Mouse (Mus musculus) frontal cortex, postnatal 25 days (tissue): ENCODE measurements around the gene Pyy.

Experiments
- DNase-seq, 2 experiments: peaks; one replicate each; pipeline ENCODE4 v3.0.0; 2022; ENCODE audit warnings: low spot score in 2 of 2

The Pyy gene

DNA sequence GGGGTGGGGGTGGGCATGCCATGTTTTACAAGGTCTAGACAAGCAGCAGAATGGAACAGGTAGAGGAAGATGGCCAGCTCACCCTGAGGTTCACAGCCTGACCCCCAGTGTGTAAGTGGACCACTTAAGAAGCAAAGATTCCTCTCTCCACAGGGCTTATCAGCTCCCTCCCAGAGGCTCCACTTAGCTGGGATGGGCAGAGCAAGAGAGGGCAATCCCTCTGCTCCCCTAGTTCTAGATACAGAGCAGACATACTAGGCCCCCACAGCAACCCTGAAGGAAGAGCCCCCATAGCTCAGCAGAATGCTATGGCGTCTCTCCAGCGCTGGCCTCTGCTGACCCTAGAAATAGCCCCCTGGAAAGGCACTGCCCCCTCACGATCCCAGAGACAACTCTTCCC lies 12.0 kb downstream of the Pyy start:
- DNase-seq, result no peak

- DNase-seq, result peak; percentile 61 to 70
Measured at GRCm38 (mm10) chr11:102089088-102089808, 18.4 kb downstream of the Pyy start.

DNA sequence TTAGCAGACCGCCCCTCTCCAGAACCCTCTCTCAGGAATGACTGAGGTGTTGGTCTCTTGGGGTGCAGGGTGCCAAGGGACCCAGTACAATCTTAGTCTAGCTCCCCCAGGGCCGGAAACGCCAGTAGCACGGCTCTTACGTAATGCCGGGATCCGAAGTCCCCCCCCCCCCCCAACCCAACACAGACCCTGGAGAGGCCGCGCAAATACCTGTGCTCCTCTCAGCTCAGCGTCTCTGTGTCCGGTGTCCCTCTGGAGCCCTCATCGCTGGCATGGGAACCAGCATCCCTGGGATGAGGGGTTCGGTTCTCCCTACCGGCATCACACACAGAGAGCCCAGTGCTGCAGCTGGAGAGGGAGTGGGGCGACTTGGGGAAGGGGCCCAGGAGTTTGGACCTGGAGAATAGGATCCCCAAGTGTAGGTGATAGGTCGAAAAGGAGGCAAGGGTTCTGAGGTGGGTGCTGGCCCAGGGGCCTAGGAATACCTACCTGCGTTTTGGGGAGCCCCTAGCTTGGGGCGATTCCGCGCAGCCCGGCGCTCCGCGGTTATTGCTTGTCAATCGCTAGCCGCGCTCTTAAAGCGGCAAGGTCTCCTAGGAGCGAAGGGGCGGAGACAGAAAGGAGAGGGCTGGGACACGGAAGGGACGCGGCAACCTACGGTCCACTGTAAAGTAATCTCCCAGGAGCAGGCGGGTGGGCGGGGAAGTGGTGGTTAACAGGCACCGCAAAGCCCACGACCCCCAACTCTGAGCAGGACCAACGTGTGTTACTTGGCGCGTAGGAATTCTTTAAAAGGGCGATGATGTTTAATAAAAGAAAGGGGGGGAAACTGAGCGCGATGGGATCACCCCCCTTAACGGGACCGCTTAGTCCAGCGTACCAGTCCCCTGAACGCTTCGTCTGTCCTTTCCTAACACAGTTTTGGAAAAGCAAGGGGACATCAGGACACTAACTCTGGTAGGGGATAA lies 19.4 kb downstream of the Pyy start, which contains the start of gene Mpp2:
Mpp2 (minus strand) TSS at position 585 of the 968 bp plus-strand sequence.
- peak; percentile 55 to 56 for DNase-seq

DNA sequence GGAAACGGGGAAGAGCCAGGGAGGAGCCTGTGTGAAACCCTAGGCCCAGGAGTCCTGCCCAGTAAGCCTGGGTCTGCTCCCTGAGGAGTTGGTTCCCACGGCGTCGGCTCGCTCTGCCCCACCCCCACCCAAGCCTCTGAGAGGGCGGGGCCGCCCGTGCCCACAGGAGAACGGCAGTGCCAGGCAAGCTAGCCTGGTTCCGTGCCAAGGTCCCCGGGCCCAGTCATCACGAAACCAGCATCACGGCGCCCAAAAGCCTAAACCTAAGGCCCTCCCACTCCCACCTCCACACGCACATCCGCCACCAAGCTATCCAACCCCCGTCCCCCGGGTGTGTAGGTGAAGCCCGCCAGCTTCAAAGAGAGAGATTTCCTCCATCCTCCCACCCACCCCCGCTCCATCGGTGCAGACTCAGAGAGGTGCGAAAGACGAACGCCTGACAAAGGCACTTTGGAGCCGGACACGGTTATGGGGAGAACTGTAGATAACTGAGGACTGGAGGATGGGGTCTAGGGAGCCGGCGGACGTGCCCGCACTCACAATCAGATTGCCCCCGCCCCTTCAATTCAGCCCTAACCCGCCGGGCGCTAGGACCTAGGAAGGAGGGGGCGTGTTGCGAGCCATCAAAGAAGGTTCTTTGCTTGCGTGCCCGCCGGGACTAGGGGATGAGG lies 20.4 kb downstream of the Pyy start:
- DNase-seq, result peak; percentile 73 to 75

- DNase-seq, result peak; percentile 31 to 39
Measured at GRCm38 (mm10) chr11:102086331-102086730, 21.3 kb downstream of the Pyy start.

GRCm38 (mm10) chr11:102084159-102084558 lies 23.5 kb downstream of the Pyy start:
- no peak for DNase-seq

DNA sequence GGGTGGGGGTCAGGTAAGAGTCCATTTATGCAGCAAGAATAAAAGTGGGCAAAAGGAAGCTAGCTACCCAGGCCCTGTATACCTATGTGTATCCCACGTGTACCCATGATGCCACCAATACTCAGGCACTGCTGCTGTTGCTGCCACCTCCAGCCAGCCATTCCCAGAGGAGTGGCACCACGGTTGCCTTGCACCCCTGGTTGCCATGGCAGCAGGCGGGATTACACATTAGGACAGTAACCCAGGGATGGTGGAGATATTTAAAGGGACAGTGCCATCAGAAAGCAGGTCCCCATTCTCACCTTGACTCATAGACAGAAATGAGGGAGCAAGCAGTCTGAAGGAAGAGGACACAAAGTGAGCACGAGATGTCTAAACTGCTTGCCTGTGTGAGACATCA lies 24.4 kb downstream of the Pyy start:
- no peak for DNase-seq

GRCm38 (mm10) chr11:102082322-102082721 lies 25.3 kb downstream of the Pyy start:
- peak; percentile 29 to 63 for DNase-seq

GRCm38 (mm10) chr11:102073722-102074121 lies 33.9 kb downstream of the Pyy start:
- DNase-seq, result no peak

DNA sequence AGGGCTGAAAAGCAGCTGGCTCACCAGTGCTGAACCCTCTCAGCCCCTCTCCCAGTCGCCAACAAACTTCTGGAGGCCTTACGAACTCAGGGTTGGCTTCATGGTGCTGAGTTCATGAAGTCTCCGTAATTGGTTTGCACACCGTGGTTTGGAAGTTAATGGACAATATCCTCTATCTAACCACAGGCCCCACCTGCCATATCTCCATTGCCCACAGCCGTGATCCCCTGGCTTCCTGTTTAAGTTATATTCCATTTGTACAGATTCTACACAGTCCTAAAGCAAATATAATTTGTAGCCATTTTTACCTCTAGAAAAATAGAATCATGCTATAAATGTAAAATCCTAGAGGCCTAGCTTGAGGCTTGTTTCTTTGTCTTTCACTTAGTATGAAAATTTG lies 34.9 kb downstream of the Pyy start:
- DNase-seq, result no peak

DNA sequence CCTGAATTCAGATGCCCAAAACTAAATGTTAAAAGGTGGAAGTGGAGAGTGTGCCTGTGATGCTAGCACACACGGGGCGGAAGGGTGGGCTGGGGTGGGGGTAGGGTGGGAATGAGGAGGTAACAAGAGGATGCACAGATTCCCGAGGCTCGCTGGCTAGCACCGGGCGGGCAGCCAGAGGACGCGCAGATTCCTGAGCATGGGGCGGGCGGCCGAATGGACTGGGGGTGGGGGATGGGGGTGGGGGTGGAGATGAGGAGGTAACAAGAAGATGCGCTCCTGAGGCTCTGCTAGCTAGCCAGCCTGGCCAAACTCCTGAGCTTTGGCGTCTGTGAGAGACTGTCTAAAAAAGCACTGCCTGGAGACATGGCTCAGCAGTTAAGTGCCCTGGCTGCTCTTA lies 37.2 kb downstream of the Pyy start:
- no peak for DNase-seq

- DNase-seq, result no peak
Measured at GRCm38 (mm10) chr11:102069633-102070032, 38.0 kb downstream of the Pyy start.

GRCm38 (mm10) chr11:102068969-102069368 lies 38.7 kb downstream of the Pyy start:
- no peak for DNase-seq

DNA sequence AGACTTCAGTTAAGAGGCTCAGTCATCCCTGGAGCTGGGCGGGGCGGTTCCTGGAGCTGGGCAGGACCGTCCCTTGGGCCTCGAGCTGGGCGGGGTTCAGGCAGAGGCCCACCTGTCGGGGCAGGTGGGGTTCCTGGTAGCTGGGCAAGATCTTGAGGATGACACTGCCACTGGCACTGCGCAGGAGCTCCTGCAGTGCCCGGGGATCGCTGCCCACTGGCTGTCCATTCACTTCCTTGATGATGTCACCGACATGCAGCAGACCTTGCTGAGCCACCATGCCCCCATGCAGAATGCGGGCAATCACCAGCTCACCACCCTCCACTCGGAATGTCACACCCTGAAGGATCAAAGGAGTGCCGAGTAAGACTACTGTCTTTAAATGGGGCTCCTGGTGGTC lies 44.6 kb downstream of the Pyy start:
- no peak for DNase-seq

- DNase-seq, result no peak
Measured at GRCm38 (mm10) chr11:102061941-102062473, 45.6 kb downstream of the Pyy start.

DNA sequence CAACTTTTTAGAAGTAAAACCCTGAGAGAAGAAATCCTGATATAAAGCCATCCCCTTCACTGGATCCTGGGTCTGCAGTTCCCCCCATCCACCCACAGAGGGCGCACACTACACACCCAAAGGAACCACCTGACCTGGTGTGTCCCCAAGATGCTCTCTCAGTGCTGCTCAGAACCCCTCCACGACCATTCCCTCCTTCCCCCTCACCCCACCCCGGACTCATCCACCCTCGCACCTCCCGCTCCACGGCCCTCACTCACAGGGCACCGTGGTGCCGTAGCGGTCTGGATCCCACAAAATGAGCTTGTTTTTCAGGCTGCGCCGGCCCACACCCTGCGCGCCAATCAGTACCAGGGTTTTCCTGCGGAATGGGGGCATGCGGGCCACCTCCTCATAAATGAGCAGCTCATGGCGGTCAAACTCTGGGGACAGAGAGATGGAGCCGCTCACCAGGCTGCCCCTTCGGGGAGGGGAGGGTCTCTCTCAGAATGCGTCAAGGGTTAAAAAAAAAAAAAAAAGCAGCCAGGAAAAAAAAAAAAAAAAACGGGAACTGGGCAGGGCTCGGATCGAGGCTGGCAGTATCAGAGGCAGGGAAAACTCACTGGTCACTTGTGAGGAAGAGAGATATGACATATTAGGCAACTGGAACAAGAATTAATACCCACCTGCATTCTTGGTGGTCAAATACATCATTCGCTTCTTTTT lies 46.2 kb downstream of the Pyy start:
- DNase-seq, result peak; percentile 60 to 74
